Mouse (Mus musculus): Measurements from ENCODE around the gene Man1a2.

DNA sequence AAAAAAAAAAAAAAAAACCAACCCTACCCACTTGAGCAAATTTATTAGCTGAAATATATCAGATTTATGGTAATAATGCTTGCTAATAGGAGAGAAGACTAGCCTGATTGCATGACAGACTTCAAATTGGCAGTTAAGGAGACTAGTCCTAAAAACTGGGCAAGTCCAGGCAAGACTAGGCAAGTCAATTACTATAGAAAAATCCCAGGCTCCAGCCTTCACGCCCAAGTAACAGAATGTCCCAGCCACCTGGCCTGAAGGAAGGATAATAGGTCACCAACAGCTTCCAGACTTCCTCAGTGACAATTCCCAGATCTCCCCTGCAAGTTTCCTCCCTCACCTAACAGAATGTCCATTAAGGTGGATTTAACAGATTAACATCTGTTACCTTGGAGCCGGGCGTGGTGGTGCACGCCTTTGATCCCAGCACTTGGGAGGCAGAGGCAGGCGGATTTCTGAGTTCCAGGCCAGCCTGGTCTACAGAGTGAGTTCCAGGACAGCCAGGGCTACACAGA lies 35.5 kb upstream of the Man1a2 start:
- TF ChIP-seq CTCF (IDR thresholded peaks at IDR 0.05; ENCODE audit: insufficient read depth, low read length), result no peak
- no peak for TF ChIP-seq POLR2A (IDR thresholded peaks at IDR 0.05; ENCODE audit: borderline replicate concordance, extremely low read depth, low read depth, low read length)
